Mouse (Mus musculus) ES-E14 (cell line): ENCODE measurements around the gene Mrps30. TPM values are rescaled to one million over a fixed set of nuclear protein-coding genes. Genes with fewer than 3 reads are reported as not detected.

Source experiments
- DNase-seq: peaks from one replicate; pipeline ENCODE4 v3.0.0-alpha.2; 2013; ENCODE audit warnings: low read depth, low spot score
- H3K27ac ChIP-seq: 2 replicates; pipeline ENCODE4 v1.5.1; 2012; ENCODE audit warnings: low read depth, mild to moderate bottlenecking, low read length, moderate library complexity, mixed read lengths; ENCODE audit not compliant: poor library complexity, insufficient read depth, severe bottlenecking
- H3K36me3 ChIP-seq: 2 replicates; pipeline ENCODE4 v1.6.1; 2012; ENCODE audit warnings: mild to moderate bottlenecking, low read length, moderate library complexity, mixed read lengths; ENCODE audit not compliant: control insufficient read depth, poor library complexity, insufficient read depth, severe bottlenecking
- H3K4me1 ChIP-seq, 2 experiments: fragments of 150-350 bp in 1 of 2; sonication (generic) in 1 of 2; 2 replicates each; pipeline ENCODE4 v1.6.1; 2012; ENCODE audit warnings: low read length in 2 of 2, mild to moderate bottlenecking in 1 of 2, mixed read lengths in 1 of 2; ENCODE audit not compliant: control insufficient read depth in 2 of 2, insufficient read depth in 2 of 2, poor library complexity in 1 of 2
- H3K4me3 ChIP-seq, 2 experiments: fragments of 150-350 bp in 1 of 2; sonication (generic) in 1 of 2; 2 replicates each; pipeline ENCODE4 v1.5.1; 2012; ENCODE audit warnings: low read length in 2 of 2, low read depth in 1 of 2, mild to moderate bottlenecking in 1 of 2, mixed read lengths in 1 of 2; ENCODE audit not compliant: insufficient read depth in 1 of 2, poor library complexity in 1 of 2, severe bottlenecking in 1 of 2
- H3K9ac ChIP-seq: 2 replicates; pipeline ENCODE4 v1.6.1; 2012; ENCODE audit warnings: low read depth, mild to moderate bottlenecking, low read length, mixed read lengths; ENCODE audit not compliant: poor library complexity, insufficient read depth, severe bottlenecking
- H3K9me3 ChIP-seq: fragments of 150-350 bp; sonication (generic); 2 replicates; pipeline ENCODE4 v1.6.1; 2012; ENCODE audit warnings: low read depth, mild to moderate bottlenecking, low read length; ENCODE audit not compliant: control insufficient read depth, insufficient read depth
- CHD2 ChIP-seq: IDR thresholded peaks from 2 replicates; pipeline ENCODE4 v1.6.1; 2014; ENCODE audit warnings: mild to moderate bottlenecking, low read depth, low read length, inconsistent platforms
- HCFC1 ChIP-seq: IDR thresholded peaks from 2 replicates; pipeline ENCODE4 v1.6.1; 2012; ENCODE audit warnings: low read length, inconsistent platforms, borderline replicate concordance; ENCODE audit not compliant: insufficient read depth
- MAFK ChIP-seq: IDR thresholded peaks from 2 replicates; pipeline ENCODE4 v1.6.1; 2014; ENCODE audit warnings: mild to moderate bottlenecking, low read depth, low read length, inconsistent platforms; ENCODE audit not compliant: insufficient read depth
- ZC3H11A ChIP-seq: IDR thresholded peaks from 2 replicates; pipeline ENCODE4 v1.6.1; 2012; ENCODE audit warnings: low read depth, mild to moderate bottlenecking, inconsistent platforms, low read length, borderline replicate concordance
- ZNF384 ChIP-seq: IDR thresholded peaks from 2 replicates; pipeline ENCODE4 v1.6.1; 2012; ENCODE audit warnings: low read depth, low read length, inconsistent platforms
- in situ Hi-C, 2 experiments: fragments of 600-800 bp; cut with MboI; formaldehyde crosslinking; loops; one replicate each; pipeline ENCODE4 v1.15.1; 2025; ENCODE audit warnings: low sequenced_read_pairs in 2 of 2, inconsistent platforms in 1 of 2; ENCODE audit not compliant: unreplicated experiment in 2 of 2
- total RNA-seq: library from RNA; depleted of rRNA; stranded (reverse); fragments of 300-350 nt; gene quantifications from 2 replicates; pipeline ENCODE4 v1.2.3, GENCODE M21; 2012; rRNA removed

The Mrps30 gene
- 29.6 and 30.8 TPM in 2 replicates for total RNA-seq

DNA sequence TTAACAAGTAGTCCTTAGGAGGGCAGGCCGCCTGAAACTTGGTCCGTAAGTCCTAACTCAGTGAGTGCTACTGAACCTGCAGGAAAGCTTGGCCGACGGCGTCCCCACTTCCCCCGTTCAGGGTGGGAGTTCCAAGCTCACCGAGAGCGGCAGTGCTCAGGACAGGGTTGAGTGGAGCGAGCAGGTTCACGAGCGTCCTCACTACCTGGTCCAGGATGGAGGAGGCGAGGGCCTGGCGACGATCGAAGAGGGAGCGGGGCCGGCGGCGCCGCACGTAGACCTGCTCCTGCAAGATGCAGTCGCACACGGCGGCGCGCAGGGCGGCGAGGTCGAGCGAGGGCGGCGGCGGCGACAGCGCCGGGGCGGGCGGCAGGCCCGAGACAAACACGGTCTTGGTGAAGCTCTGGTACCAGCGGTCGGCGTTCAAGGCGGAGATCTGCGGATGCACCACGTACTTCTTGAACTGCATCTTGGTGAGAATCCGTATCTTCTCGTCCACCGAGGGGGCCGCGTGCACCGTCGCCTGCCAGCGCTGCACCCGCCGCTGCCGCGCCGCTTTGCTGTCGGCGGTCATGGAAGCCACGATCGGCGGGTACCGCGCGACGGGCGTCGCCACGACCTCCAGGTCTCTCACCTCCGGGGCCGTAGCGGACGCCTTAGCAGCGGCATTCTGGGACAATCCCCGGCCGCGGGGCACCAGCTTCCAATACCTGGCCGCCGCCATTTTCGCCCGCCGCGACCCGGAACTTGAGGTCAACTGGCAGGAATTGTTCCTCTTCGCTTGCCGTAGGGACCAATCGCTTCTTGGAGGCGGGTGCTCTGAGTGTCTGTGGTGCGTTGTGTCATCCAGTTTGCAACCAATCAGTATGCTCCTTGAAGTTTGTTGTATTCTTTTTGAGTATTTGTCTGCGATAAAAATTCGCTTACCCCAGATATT is at the start of gene Mrps30, which contains the start of gene B430218F22Rik:
Gene Mrps30, minus strand, starts transcription at position 742 of the 937 bp plus-strand sequence.
Gene B430218F22Rik, plus strand, starts transcription at position 120 of the 937 bp plus-strand sequence.
- in situ Hi-C loops, result no loop called here
- peaks cover 14% of the 10 kb centered on the region for H3K36me3 ChIP-seq
- peak within 1 kb of the TSS; percentile 59; the same call in 1 of the 2 replicates for H3K27ac ChIP-seq

DNA sequence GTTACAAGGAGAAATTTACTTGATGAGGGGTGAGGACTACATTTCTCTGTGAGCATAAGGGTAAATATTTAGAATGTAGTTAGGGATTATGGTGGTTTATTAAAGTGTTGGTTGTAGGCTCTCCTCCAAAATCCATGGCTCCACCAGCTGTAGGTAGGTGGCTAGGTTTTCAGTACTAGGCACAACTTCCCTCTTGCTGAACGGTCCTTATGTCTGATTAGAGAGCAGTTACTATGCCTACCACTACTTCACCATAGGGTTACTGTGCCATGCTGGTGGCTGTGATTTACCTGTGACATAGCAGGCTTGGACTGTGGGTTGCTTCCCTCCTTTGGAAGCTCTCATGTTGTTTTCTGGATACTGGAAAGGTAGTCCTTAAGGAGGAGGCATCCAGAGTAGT is 33.8 kb upstream of the Mrps30 start:
- Histone ChIP-seq H3K9ac (no peak overlapping the region), H3K4me3 (no peak overlapping the region), H3K27ac (no peak overlapping the region), H3K36me3 (no peaks in the 10 kb centered on the region), H3K4me1 (no peaks in the 10 kb centered on the region), H3K9me3 (no peaks in the 10 kb centered on the region)
- DNase-seq, result no peak
- TF ChIP-seq ZNF384 (no peak), CHD2 (no peak), ZC3H11A (no peak), HCFC1 (no peak), MAFK (no peak)
- in situ Hi-C loops, result loop anchor here (25.0 kb wide), 2 partner anchors 916 to 941 kb away; no protein-coding TSS in a partner anchor

More for the DNA sequence above, at the start of gene Mrps30, which contains the start of gene B430218F22Rik:
- H3K9me3 ChIP-seq, result no peaks in the 10 kb centered on the region
- TF ChIP-seq MAFK (no peak), ZC3H11A (no peak), CHD2 (peak; percentile 51; the same call in 1 of the 2 replicates), HCFC1 (peak; percentile 73)
- peak within 1 kb of the TSS; percentile 76 to 95 for H3K4me3 ChIP-seq
- peaks cover 0 to 4% of the 10 kb centered on the region in 2 experiments; a peak in 2 of 4 replicates for H3K4me1 ChIP-seq
- peak; percentile 97 for DNase-seq
- H3K9ac ChIP-seq, result peak within 1 kb of the TSS; percentile 96

DNA sequence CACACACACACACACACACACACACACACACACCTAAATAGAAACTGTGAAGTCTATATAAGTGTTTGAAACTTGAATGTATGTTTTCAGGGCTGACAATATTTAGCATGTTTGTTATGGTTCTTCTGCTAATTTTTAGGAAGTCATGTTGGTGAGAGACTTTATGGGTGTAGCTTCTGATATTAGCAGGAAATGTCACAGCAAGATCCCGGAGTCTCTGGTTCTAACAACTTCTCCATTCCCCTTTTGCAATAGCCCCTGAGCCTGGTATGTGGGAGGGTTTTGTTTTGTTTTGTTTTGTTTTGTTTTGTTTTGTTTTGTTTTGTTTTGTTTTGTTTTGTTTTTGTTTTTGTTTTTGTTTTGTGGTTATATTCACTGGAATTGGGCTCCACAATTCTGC is 33.4 kb upstream of the Mrps30 start:
- no peak for DNase-seq
- Histone ChIP-seq H3K9me3 (no peaks in the 10 kb centered on the region), H3K27ac (no peak overlapping the region), H3K4me1 (no peaks in the 10 kb centered on the region), H3K36me3 (no peaks in the 10 kb centered on the region), H3K4me3 (no peak overlapping the region), H3K9ac (no peak overlapping the region)
- TF ChIP-seq MAFK (no peak), ZC3H11A (no peak), ZNF384 (no peak)
- in situ Hi-C loops, result loop anchor here (25.0 kb wide), 2 partner anchors 917 to 942 kb away; no protein-coding TSS in a partner anchor

DNA sequence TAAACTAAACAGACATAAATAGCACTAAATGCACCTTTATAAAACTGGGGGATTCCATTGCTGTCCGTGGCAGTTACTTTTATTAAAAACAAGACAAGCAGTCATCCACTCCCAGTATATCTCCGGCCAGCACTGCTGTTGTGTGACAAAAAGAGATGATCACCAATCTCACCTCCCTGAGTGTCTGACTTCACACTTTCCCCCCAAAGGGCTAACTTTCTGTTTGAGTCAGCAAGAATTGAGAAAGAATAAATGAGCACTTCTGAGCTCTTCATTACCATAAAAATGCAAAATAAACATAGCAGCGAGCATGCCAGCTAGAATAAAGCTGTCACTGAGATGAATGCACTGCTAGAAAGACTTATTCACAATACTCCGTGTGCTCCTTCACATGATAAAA is 31.1 kb upstream of the Mrps30 start:
- no peak overlapping the region for H3K27ac ChIP-seq
- H3K9me3 ChIP-seq, result no peaks in the 10 kb centered on the region
- H3K4me1 ChIP-seq, result no peaks in the 10 kb centered on the region
- no peak overlapping the region for H3K9ac ChIP-seq
- in situ Hi-C loops, result loop anchor here (25.0 kb wide), 2 partner anchors 919 to 944 kb away; no protein-coding TSS in a partner anchor
- TF ChIP-seq ZNF384 (no peak), ZC3H11A (no peak), MAFK (no peak), CHD2 (no peak), HCFC1 (no peak)
- H3K36me3 ChIP-seq, result no peaks in the 10 kb centered on the region
- DNase-seq, result no peak
- no peak overlapping the region for H3K4me3 ChIP-seq
